ENCODE assay signal across 8 mouse cellular contexts in the genomic region with DNA sequence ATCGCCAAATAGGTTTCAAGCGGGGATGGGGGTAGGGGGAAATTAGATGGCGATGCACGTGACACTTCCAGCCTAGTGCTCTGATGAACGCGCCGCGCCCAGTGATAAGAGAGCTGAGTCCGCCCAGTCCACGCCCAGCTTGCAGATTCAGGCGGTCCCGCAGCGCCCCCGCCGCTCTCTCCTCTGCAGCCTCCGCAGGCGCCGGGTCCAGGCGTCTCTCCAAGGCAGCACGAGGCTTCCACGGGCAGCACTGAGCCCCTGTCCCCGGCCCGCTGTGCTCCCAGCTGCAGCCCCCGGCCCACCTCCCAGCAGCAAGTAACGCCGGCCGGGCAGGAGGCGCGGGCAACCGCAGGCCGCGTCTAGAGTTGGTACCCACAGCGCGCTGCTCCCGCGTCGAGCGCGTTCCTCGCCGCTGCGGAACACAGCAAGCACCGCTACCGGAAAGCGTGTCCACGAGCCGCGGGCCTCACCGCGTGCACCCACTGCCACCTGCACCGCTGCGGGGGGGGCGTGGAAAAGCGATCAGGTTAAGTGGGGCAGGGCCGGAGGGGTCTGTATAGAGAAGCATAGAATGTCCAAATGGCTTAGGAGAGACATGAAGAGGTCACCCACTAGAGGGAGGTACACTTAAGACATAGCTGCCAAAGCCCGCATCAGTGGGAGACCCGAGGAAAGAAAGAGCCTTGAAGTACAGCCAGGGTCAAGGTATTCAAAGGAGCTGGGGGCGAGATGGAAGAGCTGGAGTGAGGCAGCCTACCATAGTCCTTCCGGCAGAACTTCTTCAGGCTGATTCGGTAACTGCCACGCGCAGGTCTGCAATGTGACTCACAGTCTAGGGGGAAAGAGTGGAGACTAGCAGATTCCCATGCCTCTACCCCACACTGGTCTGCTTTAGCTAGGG. TPM values are rescaled to one million over a fixed set of nuclear protein-coding genes. Genes with fewer than 3 reads are reported as not detected.
DNase-seq lines count a peak whose midpoint lies in the region; ATAC-seq lines count a peak whose summit lies in the region.

No protein-coding gene starts in this region.

- intact Hi-C loops in gastrocnemius, postnatal 36 days (cut with DNase I): no loop called here

- H3K9me3 ChIP-seq in intestine, embryonic 16.5 days (ENCODE audit: control insufficient read depth, low read length): no peaks in the 10 kb centered on the region
- H3K9me3 ChIP-seq in limb, embryonic 11.5 days (ENCODE audit: control insufficient read depth, low read length): no peaks in the 10 kb centered on the region
- H3K9me3 ChIP-seq in midbrain, embryonic 12.5 days: no peaks in the 10 kb centered on the region

- DNase-seq in gastrocnemius, adult 18-20 months (ENCODE audit: low spot score): peak; percentile 24
- no peak for DNase-seq in gastrocnemius, postnatal 36 days
- DNase-seq in cerebellum, postnatal 10 days: peak; percentile 69 to 75
- DNase-seq in frontal cortex, postnatal 14 days (ENCODE audit: low spot score in 2 of 2): peak; percentile 58 to 64
- peak; percentile 64 for DNase-seq in limb, embryonic 11.5 days (ENCODE audit: low spot score)
- DNase-seq in spleen, postnatal 4 days (ENCODE audit: low spot score in 2 of 2): peak; percentile 79 to 88

- H3K27ac ChIP-seq in intestine, embryonic 16.5 days (ENCODE audit: low read length): 0 out of 2 replicates have a peak overlapping the region, but pooled peaks have one; percentile 42
- 0 out of 2 replicates have a peak overlapping the region, but pooled peaks have one; percentile 8 for H3K27ac ChIP-seq in limb, embryonic 11.5 days (replicated peaks; ENCODE audit: low read depth, low read length)
- peak overlapping the region; percentile 49 for H3K27ac ChIP-seq in midbrain, embryonic 12.5 days (replicated peaks)

- peaks cover 10% of the 10 kb centered on the region; the same call in 1 of the 2 replicates for H3K27me3 ChIP-seq in intestine, embryonic 16.5 days (replicated peaks; ENCODE audit: control insufficient read depth, insufficient read depth, low read length)
- H3K27me3 ChIP-seq in limb, embryonic 11.5 days (ENCODE audit: control insufficient read depth, insufficient read depth, low read length): peaks cover 3% of the 10 kb centered on the region; the same call in 1 of the 2 replicates
- H3K27me3 ChIP-seq in midbrain, embryonic 12.5 days: peaks cover 52% of the 10 kb centered on the region

- H3K4me1 ChIP-seq in intestine, embryonic 16.5 days (ENCODE audit: control insufficient read depth, insufficient read depth, low read length): peaks cover 89% of the 10 kb centered on the region
- peaks cover 68% of the 10 kb centered on the region for H3K4me1 ChIP-seq in limb, embryonic 11.5 days (ENCODE audit: control insufficient read depth, insufficient read depth, low read length)
- peaks cover 90% of the 10 kb centered on the region for H3K4me1 ChIP-seq in midbrain, embryonic 12.5 days

- peak; percentile 27 for ATAC-seq in intestine, embryonic 16.5 days
- ATAC-seq in limb, embryonic 11.5 days (ENCODE audit: insufficient number of reproducible peaks, low FRiP score, low TSS enrichment, low read depth): no peak
- ATAC-seq in midbrain, embryonic 12.5 days (ENCODE audit: low FRiP score, low read depth): peak; percentile 19

- WGBS in intestine, embryonic 16.5 days: 7% methylated on average over 62 of the region's 62 CpGs
- WGBS in limb, embryonic 11.5 days: 6% methylated on average over 62 of the region's 62 CpGs
- 5% methylated on average over 62 of the region's 62 CpGs for WGBS in midbrain, embryonic 12.5 days

- H3K4me2 ChIP-seq in intestine, embryonic 16.5 days (ENCODE audit: low read depth, low read length): peak overlapping the region; percentile 97
- peak overlapping the region; percentile 86 for H3K4me2 ChIP-seq in limb, embryonic 11.5 days (ENCODE audit: low read depth, severe bottlenecking)
- H3K4me2 ChIP-seq in midbrain, embryonic 12.5 days (replicated peaks): peak overlapping the region; percentile 86

- H3K4me3 ChIP-seq in intestine, embryonic 16.5 days (ENCODE audit: low read length): peak overlapping the region; percentile 66
- H3K4me3 ChIP-seq in limb, embryonic 11.5 days (ENCODE audit: low read depth, low read length): peak overlapping the region; percentile 62
- peak overlapping the region; percentile 71 for H3K4me3 ChIP-seq in midbrain, embryonic 12.5 days

- peak overlapping the region; percentile 70 for H3K9ac ChIP-seq in intestine, embryonic 16.5 days (ENCODE audit: low read depth, low read length)
- peak overlapping the region; percentile 67 for H3K9ac ChIP-seq in limb, embryonic 11.5 days (ENCODE audit: low read length)
- H3K9ac ChIP-seq in midbrain, embryonic 12.5 days (replicated peaks): peak overlapping the region; percentile 70

- H3K36me3 ChIP-seq in intestine, embryonic 16.5 days (ENCODE audit: control insufficient read depth, insufficient read depth, low read length): no peaks in the 10 kb centered on the region
- no peaks in the 10 kb centered on the region for H3K36me3 ChIP-seq in limb, embryonic 11.5 days (ENCODE audit: control insufficient read depth, insufficient read depth, low read length)
- no peaks in the 10 kb centered on the region for H3K36me3 ChIP-seq in midbrain, embryonic 12.5 days

RNA-seq across cellular contexts. Expression of gene Tbc1d24, which starts 1.3 kb away (rescaled TPM):
- 1 to 10 TPM; 4.2 to 5.5 TPM for total RNA-seq in gastrocnemius, adult 18-20 months (2021)
- 1 to 10 TPM; 2.9 to 4.4 TPM for total RNA-seq in gastrocnemius, postnatal 36 days (2021)
- polyA plus RNA-seq in intestine, embryonic 16.5 days (2015; fragmentation: Nextera tagmentation; extraction: Ambion mirVana): 5.5 and 6.1 TPM in 2 replicates
- 5.0 and 5.2 TPM in 2 replicates for polyA plus RNA-seq in limb, embryonic 11.5 days (2014; fragmentation: Nextera tagmentation; extraction: Ambion mirVana)
- 14.2 and 14.8 TPM in 2 replicates for polyA plus RNA-seq in midbrain, embryonic 12.5 days (2016; fragmentation: Nextera tagmentation; extraction: Ambion mirVana)

RNA-seq across cellular contexts. Expression of gene Ntn3, which starts 2.6 kb away (rescaled TPM):
- under 1 TPM; 0.21 to 0.31 TPM for total RNA-seq in gastrocnemius, adult 18-20 months (2021)
- total RNA-seq in gastrocnemius, postnatal 36 days (2021): under 1 TPM; 0.33 to 0.35 TPM
- polyA plus RNA-seq in intestine, embryonic 16.5 days (2015; fragmentation: Nextera tagmentation; extraction: Ambion mirVana): 3.1 and 3.5 TPM in 2 replicates
- polyA plus RNA-seq in limb, embryonic 11.5 days (2014; fragmentation: Nextera tagmentation; extraction: Ambion mirVana): 9.2 and 9.5 TPM in 2 replicates
- polyA plus RNA-seq in midbrain, embryonic 12.5 days (2016; fragmentation: Nextera tagmentation; extraction: Ambion mirVana): 6.9 and 7.0 TPM in 2 replicates

RNA-seq across cellular contexts. Expression of gene Tedc2, which starts 13.9 kb away (rescaled TPM):
- 1 to 10 TPM; 1.2 to 1.5 TPM for total RNA-seq in gastrocnemius, adult 18-20 months (2021)
- 1 to 10 TPM in 1 of 2 experiments, under 1 TPM in 1; 0.96 to 1.1 TPM for total RNA-seq in gastrocnemius, postnatal 36 days (2021)
- polyA plus RNA-seq in intestine, embryonic 16.5 days (2015; fragmentation: Nextera tagmentation; extraction: Ambion mirVana): 8.7 TPM in 2 replicates
- polyA plus RNA-seq in limb, embryonic 11.5 days (2014; fragmentation: Nextera tagmentation; extraction: Ambion mirVana): 21.9 and 23.4 TPM in 2 replicates
- polyA plus RNA-seq in midbrain, embryonic 12.5 days (2016; fragmentation: Nextera tagmentation; extraction: Ambion mirVana): 13.9 and 14.7 TPM in 2 replicates

RNA-seq across cellular contexts. Expression of gene Atp6v0c, which starts 37.2 kb away (rescaled TPM):
- total RNA-seq in gastrocnemius, adult 18-20 months (2021): 100 to 1,000 TPM; 151 to 164 TPM
- 100 to 1,000 TPM; 142 to 153 TPM for total RNA-seq in gastrocnemius, postnatal 36 days (2021)
- polyA plus RNA-seq in intestine, embryonic 16.5 days (2015; fragmentation: Nextera tagmentation; extraction: Ambion mirVana): 783 and 890 TPM in 2 replicates
- 391 and 434 TPM in 2 replicates for polyA plus RNA-seq in limb, embryonic 11.5 days (2014; fragmentation: Nextera tagmentation; extraction: Ambion mirVana)
- polyA plus RNA-seq in midbrain, embryonic 12.5 days (2016; fragmentation: Nextera tagmentation; extraction: Ambion mirVana): 512 and 518 TPM in 2 replicates

RNA-seq across cellular contexts. Expression of gene Amdhd2, which starts 43.1 kb away (rescaled TPM):
- total RNA-seq in gastrocnemius, adult 18-20 months (2021): 1 to 10 TPM; 9.1 to 9.2 TPM
- 10 to 100 TPM in 1 of 2 experiments, 1 to 10 TPM in 1; 8.4 to 10.4 TPM for total RNA-seq in gastrocnemius, postnatal 36 days (2021)
- polyA plus RNA-seq in intestine, embryonic 16.5 days (2015; fragmentation: Nextera tagmentation; extraction: Ambion mirVana): 58.9 and 75.9 TPM in 2 replicates
- 32.6 and 37.8 TPM in 2 replicates for polyA plus RNA-seq in limb, embryonic 11.5 days (2014; fragmentation: Nextera tagmentation; extraction: Ambion mirVana)
- polyA plus RNA-seq in midbrain, embryonic 12.5 days (2016; fragmentation: Nextera tagmentation; extraction: Ambion mirVana): 31.5 and 32.9 TPM in 2 replicates

Comparison
In these comparisons a context has a peak if more than half of its experiments do, and no peak if none do; other contexts are left out.
1. DNase-seq: peak in gastrocnemius, adult 18-20 months (single experiment), cerebellum, postnatal 10 days (2 of 2), frontal cortex, postnatal 14 days (2 of 2), limb, embryonic 11.5 days (single experiment) and spleen, postnatal 4 days (2 of 2); none in gastrocnemius, postnatal 36 days (0 of 2).
2. Peak in every context shown above with its lines, with median percentiles within 50 percentile points of each other: H3K27ac ChIP-seq, H3K4me2 ChIP-seq, H3K4me3 ChIP-seq and H3K9ac ChIP-seq.